Mouse (Mus musculus) CH12.LX (cell line): ENCODE results near the gene Clcn7.

ENCODE experiments used
- CTCF ChIP-seq, 2 experiments: IDR thresholded peaks in 1 of 2; conservative IDR thresholded peaks in 1 of 2; 2 replicates each; pipeline ENCODE4 v1.5.1; 2011 to 2012; ENCODE audit warnings: low read depth in 2 of 2, low read length in 2 of 2, improper control_type of control experiment in 1 of 2, inconsistent platforms in 1 of 2, mild to moderate bottlenecking in 1 of 2, moderate library complexity in 1 of 2
- MAX ChIP-seq: IDR thresholded peaks from 2 replicates; pipeline ENCODE4 v1.6.1; 2011; ENCODE audit warnings: low read length, improper control_type of control experiment
- POLR2A ChIP-seq: IDR thresholded peaks from 2 replicates; pipeline ENCODE4 v1.6.1; 2011; ENCODE audit warnings: low read depth, mild to moderate bottlenecking, improper control_type of control experiment, low read length
- SMC3 ChIP-seq: IDR thresholded peaks from 2 replicates; pipeline ENCODE4 v1.6.1; 2011; ENCODE audit warnings: low read depth, low read length, improper control_type of control experiment
- USF1 ChIP-seq: IDR thresholded peaks from 2 replicates; pipeline ENCODE4 v1.6.1; 2014; ENCODE audit warnings: low read depth, mild to moderate bottlenecking, inconsistent platforms, low read length, improper control_type of control experiment
- ZC3H11A ChIP-seq: IDR thresholded peaks from 2 replicates; pipeline ENCODE4 v1.6.1; 2012; ENCODE audit warnings: low read depth, mild to moderate bottlenecking, inconsistent platforms, low read length, improper control_type of control experiment

DNA sequence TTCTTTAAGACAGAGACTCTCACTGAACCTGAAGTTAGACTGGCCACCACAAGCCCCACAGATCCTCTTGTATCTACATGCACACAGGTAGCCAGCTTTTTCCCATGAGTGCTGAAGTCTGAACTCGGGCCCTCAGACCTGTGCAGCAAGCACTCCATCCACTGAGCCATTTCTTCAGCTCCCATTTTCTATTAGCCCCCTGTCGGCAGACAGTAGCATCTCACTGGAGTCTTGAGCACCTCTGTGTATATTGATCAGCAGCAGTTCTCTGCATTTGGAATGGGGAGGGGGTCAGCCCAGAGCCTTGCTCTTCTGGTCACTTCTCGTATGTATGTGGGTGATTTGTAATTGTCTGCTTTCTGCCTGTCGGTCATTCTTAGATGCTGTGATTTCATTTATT is 6.8 kb downstream of the Clcn7 start:
- TF ChIP-seq MAX (no peak), POLR2A (no peak), CTCF (conservative IDR thresholded peaks at IDR 0.05 in 1 of 2, IDR thresholded peaks at IDR 0.05 in 1 of 2; ENCODE audit: low read depth in 2 of 2, low read length in 2 of 2) (peak in 1 of 2 experiments; percentile 52; a peak in 2 of 4 replicates), USF1 (no peak), SMC3 (peak; percentile 26), ZC3H11A (no peak)
